Mouse (Mus musculus) layer of hippocampus, postnatal 25 days (tissue): Measurements from ENCODE around the gene Ighmbp2. TPM values are rescaled to one million over a fixed set of nuclear protein-coding genes. Genes with fewer than 3 reads are reported as not detected.
"Not testable (repeated sequence)": the region's sequence is repeated elsewhere in the genome, so short reads cannot be mapped to it uniquely, and the experiment has no call there.

ENCODE experiments used
- DNase-seq, 2 experiments: peaks; one replicate each; pipeline ENCODE4 v3.0.0; 2022; ENCODE audit warnings: mixed read lengths in 2 of 2, low spot score in 1 of 2; ENCODE audit errors: extremely low spot score in 1 of 2
- total RNA-seq, 2 experiments: library from RNA; stranded (reverse); gene quantifications; 2 replicates each; pipeline ENCODE4 v1.2.3; 2021

Ighmbp2 gene
- total RNA-seq, 2 experiments from 2014 or later: 9.8 to 11.4 TPM

GRCm38 (mm10) chr19:3292028-3292427, 9.2 kb upstream of the Ighmbp2 start:
- DNase-seq: peak; percentile 26 to 61

- DNase-seq: no peak
Observed at GRCm38 (mm10) chr19:3289006-3289405, 6.2 kb upstream of the Ighmbp2 start.

GRCm38 (mm10) chr19:3281886-3282285, 931 bp downstream of the Ighmbp2 start:
- DNase-seq: no peak

GRCm38 (mm10) chr19:3275744-3276365, 7.0 kb downstream of the Ighmbp2 start:
- no peak for DNase-seq

GRCm38 (mm10) chr19:3273331-3273730, 9.5 kb downstream of the Ighmbp2 start:
- no peak for DNase-seq

- no peak for DNase-seq
Observed at GRCm38 (mm10) chr19:3271366-3271765, 11.5 kb downstream of the Ighmbp2 start.

GRCm38 (mm10) chr19:3269803-3270202, 13.0 kb downstream of the Ighmbp2 start:
- no peak for DNase-seq

GRCm38 (mm10) chr19:3269279-3269678, 13.5 kb downstream of the Ighmbp2 start:
- DNase-seq: no peak

- peak in 1 of 2 experiments; percentile 4 for DNase-seq
Observed at GRCm38 (mm10) chr19:3268218-3268980, 14.4 kb downstream of the Ighmbp2 start.

GRCm38 (mm10) chr19:3267340-3267739, 15.5 kb downstream of the Ighmbp2 start:
- DNase-seq: no peak

- DNase-seq: no peak
Observed at GRCm38 (mm10) chr19:3266676-3267075, 16.1 kb downstream of the Ighmbp2 start.

- DNase-seq: no peak
Observed at GRCm38 (mm10) chr19:3266136-3266535, 16.7 kb downstream of the Ighmbp2 start.

- DNase-seq: no peak
Observed at GRCm38 (mm10) chr19:3265180-3265579, 17.6 kb downstream of the Ighmbp2 start.

- peak in 1 of 2 experiments; percentile 6 for DNase-seq
Observed at GRCm38 (mm10) chr19:3264348-3264747, 18.5 kb downstream of the Ighmbp2 start.

GRCm38 (mm10) chr19:3261764-3262525, 20.9 kb downstream of the Ighmbp2 start:
- no peak for DNase-seq

- no peak for DNase-seq
Observed at GRCm38 (mm10) chr19:3261336-3261735, 21.5 kb downstream of the Ighmbp2 start.

- no peak for DNase-seq
Observed at GRCm38 (mm10) chr19:3260591-3260990, 22.2 kb downstream of the Ighmbp2 start.

GRCm38 (mm10) chr19:3260016-3260415, 22.8 kb downstream of the Ighmbp2 start:
- no peak for DNase-seq

GRCm38 (mm10) chr19:3225261-3225660, 57.6 kb downstream of the Ighmbp2 start:
- not testable (repeated sequence) for DNase-seq

GRCm38 (mm10) chr19:3214937-3215336, 67.9 kb downstream of the Ighmbp2 start:
- not testable (repeated sequence) for DNase-seq
